Mouse (Mus musculus) liver, postnatal 0 days (tissue): ENCODE results near the gene Smim14.

ENCODE experiments used
- CTCF ChIP-seq: sonication (generic); IDR thresholded peaks from 2 replicates; pipeline ENCODE4 v1.5.1; 2016; ENCODE audit warnings: antibody characterized with exemption, low read depth
- EP300 ChIP-seq: IDR thresholded peaks from 2 replicates; pipeline ENCODE4 v1.6.1; 2016; ENCODE audit warnings: antibody characterized with exemption, low read depth, mild to moderate bottlenecking

DNA sequence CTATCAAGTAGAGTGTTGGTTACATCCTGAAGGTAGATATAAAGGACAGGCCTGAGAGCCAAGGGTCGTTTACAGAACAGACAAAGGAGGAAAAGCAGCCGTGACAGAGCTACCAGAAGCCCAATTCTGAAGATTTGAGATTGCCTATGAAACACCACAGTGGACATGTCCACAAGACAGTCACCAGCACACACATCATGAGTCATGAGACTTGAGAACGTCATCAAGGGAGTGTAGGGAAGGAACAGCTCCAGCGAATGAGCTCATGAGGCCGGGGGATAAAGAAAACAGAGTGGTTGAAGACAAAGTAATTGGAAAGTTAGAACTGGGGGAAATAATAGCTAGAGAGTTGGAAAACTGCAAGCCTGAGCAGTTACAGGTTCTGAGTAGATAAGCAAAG lies 79.1 kb downstream of the Smim14 start:
- TF ChIP-seq EP300 (no peak), CTCF (no peak)
